Mouse (Mus musculus): ENCODE measurements around the gene Maz.

- TF ChIP-seq POLR2A (IDR thresholded peaks at IDR 0.05; ENCODE audit: low read depth, low read length) (no peak), CTCF (IDR thresholded peaks at IDR 0.05; ENCODE audit: extremely low read depth, insufficient read length, insufficient replicate concordance, low read depth, low read length) (no peak)
Observed at GRCm38 (mm10) chr7:126981601-126982000, 45.2 kb downstream of the Maz start.

All from small intestine, adult 2 months (tissue).